Mouse (Mus musculus) Muller cell, postnatal 12 days (primary cell): ENCODE results near the gene Togaram2.
A peak's percentile ranks its signal among the peaks of the same experiment; 100 is the strongest.

Source experiments
- DNase-seq: peaks from one replicate; pipeline ENCODE4 v3.0.0-alpha.2; 2015; ENCODE audit errors: inconsistent ontology term

Togaram2 gene

GRCm38 (mm10) chr17:71682379-71682778 is 9.3 kb downstream of the Togaram2 start:
- DNase-seq, result no peak

DNA sequence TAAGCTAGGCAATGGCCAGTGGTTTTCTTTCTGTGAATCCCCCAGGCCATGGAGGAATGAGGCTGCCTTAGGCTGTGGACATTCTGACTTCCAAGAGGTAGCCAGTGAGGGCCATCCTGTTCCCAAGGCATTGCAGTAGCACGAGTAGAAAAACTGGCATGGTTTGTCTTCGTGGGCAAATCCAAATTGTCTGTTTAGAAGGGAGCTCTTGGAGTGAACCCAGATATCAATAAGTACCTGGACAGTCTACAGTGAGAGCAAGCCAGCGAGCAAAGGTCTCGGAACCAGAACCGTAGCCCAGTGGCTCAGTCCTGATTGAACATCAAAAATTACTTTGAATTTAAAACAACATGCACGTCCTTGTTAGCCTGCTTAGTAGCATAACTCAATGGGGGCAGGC is 10.2 kb downstream of the Togaram2 start:
- DNase-seq, result no peak

DNA sequence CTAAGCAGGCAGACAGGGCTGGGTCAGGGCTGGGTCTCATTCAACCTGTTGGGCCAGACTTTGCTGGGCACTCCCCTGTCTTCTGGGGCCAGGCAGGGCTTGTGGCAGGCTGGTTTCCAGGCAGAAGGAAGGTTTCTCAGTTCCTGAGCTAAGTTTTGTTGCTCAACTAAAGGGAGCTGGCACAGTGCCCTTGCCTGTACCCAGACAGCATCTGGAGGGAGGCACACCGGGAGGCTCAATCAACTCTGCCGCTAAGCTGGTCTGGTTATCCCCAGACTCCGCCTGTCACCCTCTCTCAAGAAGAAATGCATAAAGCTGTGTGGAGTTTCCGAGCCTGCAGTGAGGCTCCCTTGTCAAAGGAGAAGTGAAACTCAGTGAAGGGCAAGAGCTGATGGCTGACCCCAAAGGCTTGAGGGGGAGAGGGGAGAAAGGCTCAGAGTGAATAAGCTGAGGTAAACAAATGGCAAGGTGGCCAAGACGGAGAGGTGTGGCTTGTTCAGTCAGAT is 11.1 kb downstream of the Togaram2 start:
- no peak for DNase-seq

DNA sequence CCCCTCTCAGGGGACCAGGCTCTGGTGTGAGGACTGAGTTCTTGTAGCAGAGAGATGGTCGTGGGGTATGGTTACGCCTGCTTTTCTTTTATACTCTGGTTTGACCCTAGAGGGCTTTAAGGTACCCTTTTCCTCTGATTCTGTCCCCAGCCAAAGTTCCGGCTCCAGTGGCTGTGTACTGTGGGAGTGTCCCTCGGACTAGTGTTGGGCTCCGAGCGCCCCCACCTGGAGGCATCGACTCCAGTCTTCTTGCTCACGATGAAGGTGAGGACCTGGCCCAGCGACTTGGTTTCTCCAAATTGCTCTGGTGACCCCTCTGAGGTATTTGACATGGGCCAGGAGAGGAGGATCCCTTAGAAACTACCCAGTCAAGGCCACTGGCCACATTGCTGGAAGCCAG is 14.4 kb downstream of the Togaram2 start:
- no peak for DNase-seq

- DNase-seq, result no peak
Observed at GRCm38 (mm10) chr17:71689903-71690302, 16.8 kb downstream of the Togaram2 start.

DNA sequence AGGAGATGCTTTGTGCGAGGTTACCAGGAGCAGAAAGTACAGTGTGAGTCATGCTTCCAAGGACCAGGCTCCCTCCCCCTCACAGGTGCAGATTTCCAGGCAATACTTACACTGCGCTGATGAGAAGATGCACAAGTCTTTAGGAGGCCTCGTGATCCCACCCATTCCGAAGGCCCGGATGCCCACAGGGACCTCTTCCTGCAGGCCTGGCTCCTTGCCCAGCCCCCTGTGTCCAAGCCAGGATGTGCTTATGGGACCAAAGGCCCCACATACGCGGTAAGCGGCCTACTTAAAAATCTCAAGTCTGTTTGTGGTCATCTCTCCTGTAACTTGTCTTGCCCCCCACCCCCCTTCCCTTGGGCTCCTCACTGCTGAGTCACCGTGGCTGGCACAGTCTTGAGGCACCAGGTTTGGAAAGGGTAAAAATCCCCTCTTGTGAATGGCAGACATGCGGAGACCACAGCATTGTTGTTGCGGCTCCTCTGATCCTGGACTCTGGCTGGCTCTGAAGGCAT is 18.4 kb downstream of the Togaram2 start:
- peak; percentile 96 for DNase-seq

DNA sequence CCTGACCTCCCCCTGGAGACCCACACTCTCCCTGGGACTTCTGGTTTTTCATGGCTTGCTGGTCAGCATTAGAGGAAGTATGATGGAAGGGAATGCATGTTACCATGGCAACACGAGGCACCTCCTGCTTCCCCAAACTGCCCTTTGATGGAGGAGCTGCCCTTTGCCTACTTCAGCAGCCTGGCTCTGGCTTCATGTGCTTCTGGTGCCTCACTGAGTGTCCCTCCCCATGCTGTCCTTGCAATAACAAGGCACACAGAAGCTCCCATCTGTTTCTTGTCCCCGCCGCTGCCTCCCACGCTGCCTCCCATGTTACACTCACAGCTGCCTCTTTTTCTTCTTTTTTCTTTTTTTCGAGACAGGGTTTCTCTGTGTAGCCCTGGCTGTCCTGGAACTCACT is 20.3 kb downstream of the Togaram2 start:
- DNase-seq, result peak; percentile 38

DNA sequence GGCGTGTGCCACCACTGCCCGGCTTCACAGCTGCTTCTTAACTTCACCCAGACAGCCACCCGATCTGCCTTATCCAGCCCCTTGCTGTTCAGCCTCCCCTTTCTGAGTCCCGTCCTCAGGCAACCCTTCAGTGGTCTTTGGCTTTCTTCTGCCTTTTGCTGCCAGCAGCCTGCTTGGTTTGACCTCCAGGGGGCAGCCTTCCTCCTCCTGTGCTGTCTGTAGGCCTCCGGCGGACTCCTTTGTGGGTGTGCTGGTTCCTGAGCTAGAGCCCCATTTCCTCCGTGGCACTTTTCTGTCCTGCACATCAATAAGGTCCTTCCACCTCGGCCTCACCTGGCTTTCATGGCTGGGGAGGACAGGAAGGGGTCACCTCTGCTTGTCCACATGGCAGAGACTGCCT is 20.7 kb downstream of the Togaram2 start:
- DNase-seq, result no peak

DNA sequence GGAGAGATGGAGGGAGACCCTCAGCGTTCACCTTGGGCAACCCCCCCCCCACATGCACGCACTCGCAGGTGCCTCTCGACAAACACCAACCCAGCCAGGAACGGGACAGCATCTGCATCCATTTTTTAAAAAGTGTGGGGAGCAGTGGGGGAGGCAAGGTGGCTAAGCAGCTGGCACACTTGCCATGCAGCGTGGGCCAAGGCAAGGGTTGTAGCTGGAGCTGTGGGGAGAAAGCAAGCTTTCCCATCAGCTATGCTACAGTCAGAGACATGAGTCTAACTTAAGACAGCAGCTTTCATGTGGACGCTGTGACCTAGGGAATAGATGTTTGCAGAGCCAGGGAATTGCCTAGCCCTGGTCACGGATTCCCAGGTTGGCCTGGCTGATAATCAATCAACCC is 22.1 kb downstream of the Togaram2 start:
- DNase-seq, result no peak

- DNase-seq, result no peak
Observed at GRCm38 (mm10) chr17:71695716-71696315, 22.8 kb downstream of the Togaram2 start.

- no peak for DNase-seq
Observed at GRCm38 (mm10) chr17:71696396-71696795, 23.3 kb downstream of the Togaram2 start.

DNA sequence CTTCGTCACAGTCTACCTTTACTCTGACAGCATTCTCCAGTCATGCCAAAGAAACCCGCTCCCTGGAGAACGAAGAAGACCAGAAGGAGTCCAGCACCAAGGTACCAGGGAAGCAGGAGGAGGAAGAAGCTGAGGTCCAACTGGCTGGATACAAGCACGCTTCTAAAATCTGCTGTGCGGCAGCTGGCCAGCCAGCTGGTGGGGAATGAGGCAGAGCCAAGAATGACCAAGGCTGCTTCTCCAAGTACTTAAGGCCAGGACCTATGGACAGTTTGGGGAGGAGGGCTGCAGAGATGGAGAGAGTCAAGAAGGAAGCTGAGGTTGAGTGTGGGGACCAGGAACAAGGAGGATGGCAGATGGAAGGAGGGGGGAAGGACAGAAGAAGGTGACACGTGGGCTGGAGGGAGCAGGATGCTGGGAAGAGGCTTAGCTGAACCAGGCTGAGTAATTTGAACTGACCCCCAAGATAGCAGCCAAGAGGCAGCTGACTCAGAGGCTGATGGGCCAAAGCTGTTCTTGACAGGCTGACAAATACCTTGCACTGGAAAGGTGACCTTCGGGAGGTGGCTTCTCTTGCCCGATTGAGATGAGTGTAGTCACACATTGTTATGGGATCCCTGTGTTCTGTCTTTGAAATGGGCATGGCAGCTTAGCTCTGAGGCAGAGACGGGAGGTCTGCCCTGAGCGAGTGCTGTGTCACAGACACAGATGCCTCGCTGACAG is 25.0 kb downstream of the Togaram2 start:
- DNase-seq, result no peak

DNA sequence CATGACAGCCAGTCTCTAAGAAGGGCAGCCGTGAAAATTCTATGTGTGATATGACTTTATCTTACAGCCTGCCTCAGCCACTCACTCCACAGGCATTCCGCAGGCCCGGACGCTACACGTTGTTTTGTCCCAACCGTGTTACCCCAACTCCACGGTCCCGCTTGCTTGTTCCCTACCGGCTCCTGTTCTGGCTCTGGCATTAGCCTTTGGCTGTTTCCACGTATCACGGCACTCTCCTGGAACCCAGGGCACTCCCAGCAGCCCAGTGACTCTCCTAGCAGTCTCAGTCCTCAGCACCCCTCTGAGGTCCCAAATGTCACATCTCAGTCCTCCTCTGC is 25.5 kb downstream of the Togaram2 start:
- no peak for DNase-seq

DNA sequence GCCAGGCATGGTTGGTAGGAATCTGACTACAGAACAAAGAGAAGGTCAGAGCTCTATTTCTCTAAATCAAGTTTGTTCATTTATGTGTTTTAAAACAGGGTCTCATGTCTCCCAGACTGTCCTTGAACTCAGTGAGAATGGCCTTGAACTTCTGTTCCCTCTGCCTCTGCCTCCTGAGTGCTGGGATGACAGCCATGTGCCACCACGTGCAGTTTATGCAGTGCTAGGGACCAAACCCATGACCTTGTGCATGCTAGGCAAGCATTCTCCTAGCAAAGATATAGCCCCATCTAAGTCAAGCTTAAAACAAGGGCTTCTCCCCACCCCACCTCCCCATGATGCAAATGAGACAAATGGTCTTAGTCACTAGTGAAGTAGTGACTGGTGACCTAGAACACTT is 32.1 kb downstream of the Togaram2 start:
- DNase-seq, result no peak

DNA sequence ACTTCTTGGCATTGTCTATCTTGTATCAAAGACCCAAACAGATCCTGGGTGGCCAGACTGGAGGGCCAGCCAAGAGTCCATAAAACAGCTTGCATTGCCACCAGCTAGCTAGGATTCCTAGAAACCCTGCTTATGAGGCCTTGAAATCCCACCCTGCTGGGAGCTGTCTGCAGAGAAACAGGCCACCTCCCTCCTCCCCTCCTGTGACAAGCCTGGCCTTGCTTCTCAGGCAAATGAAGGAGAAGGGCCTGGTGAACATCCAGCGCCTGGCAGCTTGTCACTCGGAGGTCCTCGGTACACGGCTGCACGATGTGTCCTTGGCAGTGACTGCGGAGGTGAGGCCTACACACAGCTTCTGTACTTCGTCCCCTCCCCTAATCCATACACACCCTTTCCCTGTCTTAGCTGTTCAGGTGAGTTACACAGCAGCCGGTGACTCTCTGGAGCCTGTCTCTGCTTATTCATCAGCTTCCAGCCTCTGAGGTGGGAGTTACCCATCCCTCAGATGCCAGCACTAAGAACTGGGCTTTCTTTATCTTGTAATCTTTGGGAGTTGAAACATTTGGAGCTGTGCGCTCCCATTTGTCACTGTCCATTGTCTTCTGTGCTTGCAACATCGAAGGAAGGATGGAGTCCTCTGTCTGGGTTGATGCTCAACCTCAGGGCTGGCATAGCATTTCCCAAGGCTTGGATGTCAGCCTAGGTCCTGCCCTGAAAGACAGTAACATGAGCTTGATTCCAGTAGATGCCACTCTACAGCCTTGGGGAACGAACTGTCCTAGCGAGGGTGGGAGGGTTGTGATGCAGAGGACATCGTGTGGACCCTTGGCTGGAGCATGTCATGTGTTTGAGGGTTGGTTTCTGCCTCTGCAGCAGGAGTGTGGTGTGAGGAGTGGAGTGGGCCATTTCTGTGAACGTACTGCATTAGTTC is 32.8 kb downstream of the Togaram2 start:
- DNase-seq, result no peak

- DNase-seq, result no peak
Observed at GRCm38 (mm10) chr17:71707715-71708114, 34.7 kb downstream of the Togaram2 start.

DNA sequence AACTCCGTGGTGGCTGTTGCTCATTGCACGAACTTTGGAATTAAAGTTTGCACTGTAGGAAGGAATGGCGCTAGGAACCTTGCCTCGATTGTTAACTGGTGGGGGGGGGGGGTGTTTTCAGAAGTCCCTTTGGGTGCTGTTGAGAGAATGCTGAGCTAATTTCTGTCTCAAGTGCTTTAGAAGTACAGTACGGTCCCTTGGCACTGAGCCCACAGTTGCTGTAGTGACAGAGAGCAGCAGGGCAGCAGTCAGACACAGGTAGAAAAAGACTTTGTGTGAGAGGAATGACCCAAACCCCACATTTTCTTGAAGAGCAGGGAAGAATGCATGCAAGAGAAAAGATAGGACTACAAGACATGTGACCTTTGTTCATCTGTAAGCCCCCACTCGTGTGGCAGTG is 39.2 kb downstream of the Togaram2 start:
- DNase-seq, result no peak

- no peak for DNase-seq
Observed at GRCm38 (mm10) chr17:71715034-71715433, 42.0 kb downstream of the Togaram2 start.

DNA sequence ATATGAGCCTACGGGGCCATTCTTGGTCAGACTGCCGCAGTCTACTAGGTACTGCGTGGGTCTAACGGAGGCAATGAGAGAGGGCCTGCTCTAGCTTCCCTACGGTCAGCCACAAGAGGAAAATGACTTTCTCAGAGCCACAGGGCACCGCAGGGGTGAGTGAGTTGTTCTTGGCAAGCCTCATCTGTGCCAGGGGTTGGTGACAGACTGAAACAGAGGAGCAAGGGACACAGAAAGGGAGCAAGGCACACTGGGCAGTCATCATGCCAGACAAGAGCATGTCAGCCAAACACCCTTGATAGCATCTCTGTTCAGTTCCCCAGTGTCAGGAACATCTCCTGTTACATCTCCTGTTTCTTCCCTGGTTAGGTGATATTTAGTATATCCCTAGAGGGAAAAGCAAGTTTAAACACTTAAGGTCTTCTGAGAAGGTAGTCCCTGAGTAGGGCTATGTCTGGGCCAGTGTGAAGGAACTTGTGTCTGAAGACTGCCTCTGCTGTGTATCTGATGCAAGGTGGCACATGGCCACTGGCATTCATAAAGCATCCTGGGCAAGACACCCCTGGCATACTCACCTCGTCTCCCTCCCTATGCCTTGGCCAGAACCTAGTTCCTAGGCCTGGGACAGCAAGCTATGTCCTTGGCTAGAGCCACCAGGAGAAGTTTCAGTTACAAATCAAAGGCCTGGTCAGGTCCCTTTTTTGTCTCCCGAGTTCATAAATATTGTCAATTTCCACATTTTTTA is 45.0 kb downstream of the Togaram2 start:
- DNase-seq, result no peak

- no peak for DNase-seq
Observed at GRCm38 (mm10) chr17:71720434-71720833, 47.4 kb downstream of the Togaram2 start.

DNA sequence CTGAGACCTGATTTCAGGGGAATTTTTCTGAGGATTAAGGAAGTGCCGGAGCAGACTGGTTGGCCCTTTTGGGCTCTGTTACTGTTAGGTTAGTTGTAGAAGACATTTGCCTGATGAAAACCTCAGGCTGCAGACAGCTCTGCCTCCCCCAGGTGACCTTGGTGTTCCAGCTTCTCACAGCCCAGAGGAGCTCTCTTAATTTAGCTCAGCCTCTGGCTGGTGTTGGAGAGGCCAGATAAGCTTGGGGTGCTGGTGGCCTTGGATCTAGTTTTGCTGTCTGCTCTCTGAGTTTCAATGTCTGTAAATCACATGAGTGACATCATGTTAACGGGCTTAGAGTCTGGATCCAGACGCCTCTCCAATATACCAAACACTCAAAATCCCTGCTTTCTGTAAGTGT is 48.0 kb downstream of the Togaram2 start:
- DNase-seq, result no peak

GRCm38 (mm10) chr17:71730655-71731054 is 57.6 kb downstream of the Togaram2 start:
- no peak for DNase-seq
